Mouse (Mus musculus) small intestine, adult 2 months (tissue): ENCODE data around the gene Cdh4.

Experiments used
- CTCF ChIP-seq: fragments of 200-500 bp; IDR thresholded peaks from 2 replicates; pipeline ENCODE4 v1.5.1; 2012; ENCODE audit warnings: low read depth, mild to moderate bottlenecking, control low read depth, inconsistent platforms, low read length, moderate library complexity, mixed read lengths; ENCODE audit not compliant: insufficient replicate concordance, insufficient read length; ENCODE audit errors: extremely low read depth
- POLR2A ChIP-seq: fragments of 200-500 bp; IDR thresholded peaks from 2 replicates; pipeline ENCODE4 v1.6.1; 2012; ENCODE audit warnings: low read depth, mild to moderate bottlenecking, control low read depth, inconsistent platforms, low read length, moderate library complexity

DNA sequence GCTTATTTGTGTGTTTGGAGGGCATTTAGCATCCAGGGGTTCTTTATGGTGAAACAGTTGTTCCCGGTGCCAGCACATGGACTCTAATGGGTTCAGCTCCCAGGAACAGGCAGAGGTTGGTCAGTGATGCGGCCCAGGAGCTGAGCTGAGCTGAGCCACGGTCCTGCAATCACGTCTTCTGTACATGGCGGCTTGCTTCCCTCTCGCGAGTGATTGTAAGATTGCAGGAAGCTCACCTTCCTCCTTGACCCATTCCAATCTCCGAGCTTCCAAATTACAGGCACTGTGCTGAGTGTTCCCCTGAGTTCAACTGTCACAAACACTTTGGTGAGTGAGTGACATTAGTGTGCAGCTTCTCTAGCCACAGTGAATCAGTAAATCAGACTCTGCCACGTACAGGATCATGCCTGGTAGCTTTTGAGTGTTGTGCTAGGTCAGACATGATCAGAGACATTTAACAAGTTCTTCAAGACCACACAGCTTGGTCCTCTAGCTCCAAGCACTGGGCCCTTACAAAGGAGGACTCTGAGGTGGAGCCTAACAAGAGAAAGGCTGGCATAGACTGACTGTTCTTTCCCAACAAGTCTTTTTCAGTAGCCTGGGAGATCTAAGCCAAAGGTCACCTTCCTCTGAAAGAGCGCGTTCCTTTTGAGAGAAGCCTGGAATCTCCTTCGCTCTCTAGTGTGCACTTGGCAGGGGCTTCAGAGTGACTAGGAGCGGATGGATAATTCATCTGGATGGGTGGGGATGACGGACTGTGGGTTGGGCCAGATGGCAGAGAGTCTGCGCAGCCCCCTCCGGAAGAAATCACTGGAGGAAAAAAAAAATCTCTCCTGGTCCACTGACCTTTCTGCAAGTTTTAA is 324.7 kb downstream of the Cdh4 start:
- TF ChIP-seq CTCF = no peak
- no peak for TF ChIP-seq POLR2A
